Mouse (Mus musculus): ENCODE measurements around the gene Egln1. TPM values are rescaled to one million over a fixed set of nuclear protein-coding genes. Genes with fewer than 3 reads are reported as not detected.

Gene Egln1
- 24.1 and 24.6 TPM in 2 replicates for total RNA-seq (2014; fragmentation: Nextera tagmentation)
- total RNA-seq (2017): 16.3 and 23.5 TPM in 2 replicates

DNA sequence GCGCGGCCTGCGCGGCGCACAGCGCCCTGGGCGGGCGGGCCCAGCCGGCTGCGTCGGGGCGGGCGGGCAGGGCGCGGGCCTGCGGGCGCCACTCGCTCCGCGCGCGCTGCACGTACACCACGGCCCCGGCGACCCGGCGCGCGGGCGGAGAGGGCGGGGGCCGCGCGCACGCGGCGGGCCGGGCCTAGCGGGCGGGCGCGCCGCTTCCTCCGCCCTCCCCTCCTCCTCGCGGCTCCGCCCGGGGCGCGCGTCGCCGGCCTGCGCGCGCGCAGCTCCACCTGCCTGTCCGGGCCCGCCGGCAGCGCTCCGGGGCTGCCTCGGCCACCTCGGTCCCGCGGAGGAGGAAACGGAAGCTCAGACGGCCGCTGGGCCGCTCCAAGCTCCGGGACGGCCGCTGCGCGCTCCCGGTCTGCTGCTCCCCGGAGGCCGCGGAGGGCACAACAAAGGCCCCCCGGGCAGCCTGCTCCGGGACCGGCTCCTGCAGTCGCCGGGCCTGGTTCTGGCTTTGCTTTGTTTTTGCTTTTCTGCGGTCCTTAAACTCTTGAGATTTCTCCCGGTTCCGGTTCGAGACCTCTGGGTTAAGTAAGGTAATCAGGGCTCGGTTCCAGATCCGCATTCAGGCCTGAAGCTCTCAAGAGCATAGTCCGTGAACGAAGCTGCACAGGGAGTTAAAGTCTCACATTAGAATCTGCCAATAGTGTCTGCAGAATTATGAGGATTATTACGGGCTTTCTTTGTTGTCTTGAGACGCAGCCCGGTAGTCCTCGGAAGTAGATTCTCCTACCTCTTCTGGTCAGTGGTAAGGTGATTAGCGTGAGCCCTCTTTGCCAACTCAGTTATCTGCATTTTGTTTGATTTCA lies at the start of gene Egln1:
Egln1 (minus strand) TSS at position 116 of the 860 bp plus-strand sequence.
- ATAC-seq (replicated peaks; ENCODE audit: poor library complexity, severe bottlenecking): peak; percentile 70

- ATAC-seq (replicated peaks; ENCODE audit: poor library complexity, severe bottlenecking): no peak
Measured at GRCm38 (mm10) chr8:124995776-124996175, 46.7 kb upstream of the Egln1 start.

DNA sequence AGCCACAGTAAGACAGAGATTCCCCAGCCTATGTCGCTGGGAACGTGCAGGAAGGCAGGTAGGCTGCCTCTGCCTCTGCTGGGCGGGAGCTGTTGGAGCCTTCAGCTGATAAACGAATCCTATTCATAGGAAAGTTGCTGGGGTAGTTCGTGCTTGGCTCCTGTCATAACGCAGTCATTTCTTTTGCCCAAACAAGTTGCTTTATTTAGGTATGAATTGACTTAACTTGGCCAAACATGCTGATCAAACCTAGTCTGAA lies 42.5 kb upstream of the Egln1 start:
- no peak for ATAC-seq (replicated peaks; ENCODE audit: poor library complexity, severe bottlenecking)

GRCm38 (mm10) chr8:124990923-124991667 lies 42.0 kb upstream of the Egln1 start:
- peak; percentile 40 for ATAC-seq (replicated peaks; ENCODE audit: poor library complexity, severe bottlenecking)

DNA sequence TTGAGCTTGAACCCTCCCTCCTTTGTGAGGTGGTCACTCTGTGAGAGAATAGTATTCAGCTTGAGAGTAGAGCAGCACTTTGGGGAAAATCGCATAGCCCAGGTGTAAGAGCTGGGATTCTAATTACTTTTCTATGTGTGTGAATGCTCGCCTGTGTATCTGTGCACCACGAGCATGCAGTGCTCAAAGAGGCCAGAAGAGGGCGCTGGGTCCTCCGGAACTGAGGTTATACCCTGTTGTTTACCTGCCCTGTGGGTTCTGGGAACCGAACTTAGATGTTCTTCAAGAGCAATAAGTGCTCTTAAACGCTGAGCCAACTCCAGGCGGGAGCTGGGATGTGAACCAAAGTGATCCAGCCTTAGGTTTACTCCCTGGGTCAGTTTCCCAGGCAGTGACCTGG lies 31.7 kb upstream of the Egln1 start:
- ATAC-seq (replicated peaks; ENCODE audit: poor library complexity, severe bottlenecking): no peak

- no peak for ATAC-seq (replicated peaks; ENCODE audit: poor library complexity, severe bottlenecking)
Measured at GRCm38 (mm10) chr8:124980036-124980435, 30.9 kb upstream of the Egln1 start.

GRCm38 (mm10) chr8:124978026-124978425 lies 28.9 kb upstream of the Egln1 start:
- no peak for ATAC-seq (replicated peaks; ENCODE audit: poor library complexity, severe bottlenecking)

GRCm38 (mm10) chr8:124976211-124976610 lies 27.1 kb upstream of the Egln1 start:
- no peak for ATAC-seq (replicated peaks; ENCODE audit: poor library complexity, severe bottlenecking)

GRCm38 (mm10) chr8:124974254-124974653 lies 25.1 kb upstream of the Egln1 start:
- ATAC-seq (replicated peaks; ENCODE audit: poor library complexity, severe bottlenecking): no peak

DNA sequence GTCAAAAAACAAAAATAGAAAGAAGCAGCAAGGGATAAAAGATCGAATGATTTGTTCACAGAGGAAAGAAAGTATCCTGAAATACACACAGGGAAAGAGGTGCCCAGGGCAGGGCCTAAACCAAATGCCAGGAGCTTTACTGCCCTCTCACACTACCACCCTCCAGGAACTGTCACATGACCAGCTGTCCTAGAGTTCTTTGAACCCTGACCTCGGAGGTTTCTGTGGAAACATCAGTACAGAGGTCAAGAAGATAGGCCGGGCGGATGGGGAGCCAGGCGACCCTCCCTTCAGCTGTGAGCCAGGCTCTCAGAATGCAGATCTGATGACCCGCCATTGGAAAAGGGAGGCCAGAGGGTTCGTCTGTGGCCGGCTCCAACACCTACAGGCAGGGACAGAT lies 24.1 kb upstream of the Egln1 start:
- no peak for ATAC-seq (replicated peaks; ENCODE audit: poor library complexity, severe bottlenecking)

DNA sequence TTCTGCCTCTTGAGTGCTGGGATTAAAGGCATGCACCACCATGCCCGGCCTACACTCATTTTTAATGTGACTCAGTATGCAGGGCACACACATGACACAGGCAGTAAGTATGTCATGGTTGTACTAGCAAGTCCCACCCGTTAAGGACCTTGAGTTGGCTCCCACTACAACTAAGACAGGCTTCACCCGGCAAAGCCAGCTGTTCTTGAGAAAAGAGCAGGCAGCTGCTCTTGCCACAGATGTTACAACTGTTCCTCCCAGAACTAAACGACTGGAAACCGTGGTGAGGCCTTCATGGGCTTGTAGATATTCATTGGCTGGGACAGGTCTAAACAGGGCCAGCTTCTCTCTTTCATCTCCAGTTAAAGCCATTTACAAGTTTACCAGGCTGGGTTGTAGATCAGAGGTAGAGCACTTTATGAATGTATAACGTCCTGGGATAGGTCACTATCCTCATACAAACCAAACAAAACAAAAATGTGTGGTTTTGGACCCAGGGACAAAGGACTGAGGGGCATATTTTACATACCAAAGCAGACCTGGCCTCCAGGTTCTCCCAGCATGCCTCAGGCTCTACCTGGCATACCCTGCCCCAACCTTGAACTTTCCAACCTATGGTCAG lies 21.3 kb upstream of the Egln1 start:
- no peak for ATAC-seq (replicated peaks; ENCODE audit: poor library complexity, severe bottlenecking)

DNA sequence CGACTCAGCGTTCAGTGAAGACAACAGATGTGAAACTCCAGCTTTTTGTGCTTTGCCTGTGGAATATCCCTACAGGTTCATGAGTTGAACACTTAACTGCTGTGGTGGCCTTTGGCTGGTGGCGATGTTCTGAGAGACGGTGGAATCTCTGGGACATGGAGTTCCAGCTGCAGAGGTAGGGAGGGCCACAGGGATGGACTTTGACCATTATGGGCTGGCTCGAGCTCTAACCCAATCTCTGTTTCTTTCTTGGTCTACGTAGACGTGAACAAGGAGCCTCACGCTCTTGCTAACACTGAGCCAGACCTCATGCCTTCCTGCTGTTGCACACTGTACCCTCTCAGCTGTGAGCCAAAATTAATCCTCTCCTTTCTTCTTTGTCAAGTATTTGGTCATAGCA lies 15.8 kb upstream of the Egln1 start:
- ATAC-seq (replicated peaks; ENCODE audit: poor library complexity, severe bottlenecking): no peak

- no peak for ATAC-seq (replicated peaks; ENCODE audit: poor library complexity, severe bottlenecking)
Measured at GRCm38 (mm10) chr8:124963246-124963645, 14.1 kb upstream of the Egln1 start.

GRCm38 (mm10) chr8:124960226-124960880 lies 11.2 kb upstream of the Egln1 start:
- ATAC-seq (replicated peaks; ENCODE audit: poor library complexity, severe bottlenecking): no peak

- peak; percentile 77 for ATAC-seq (replicated peaks; ENCODE audit: poor library complexity, severe bottlenecking)
Measured at GRCm38 (mm10) chr8:124959462-124960225, 10.5 kb upstream of the Egln1 start.

DNA sequence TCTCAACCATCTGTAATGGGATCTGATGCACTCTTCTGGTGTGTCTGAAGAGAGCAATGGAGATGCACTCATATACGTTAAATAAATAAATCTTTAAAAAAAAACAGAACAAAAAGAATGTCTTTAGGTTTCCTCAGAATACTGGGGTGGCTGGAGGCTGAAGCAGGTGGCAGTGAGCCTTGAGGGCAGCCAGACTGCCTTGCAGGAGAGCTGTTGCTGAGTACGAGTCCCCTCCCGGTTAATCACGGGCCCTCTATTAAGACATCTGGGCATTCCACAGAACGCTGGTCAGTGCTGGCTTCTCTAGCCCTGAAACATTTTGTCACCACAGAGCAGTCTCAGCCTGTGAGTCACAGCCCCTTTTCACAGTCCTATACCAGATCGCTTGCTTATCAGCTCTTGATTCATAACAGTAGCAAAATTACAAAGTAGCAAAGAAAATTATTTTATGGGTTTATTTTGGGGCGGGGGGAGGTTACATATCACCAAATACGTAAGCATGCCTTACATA lies 5.5 kb upstream of the Egln1 start:
- ATAC-seq (replicated peaks; ENCODE audit: poor library complexity, severe bottlenecking): no peak

DNA sequence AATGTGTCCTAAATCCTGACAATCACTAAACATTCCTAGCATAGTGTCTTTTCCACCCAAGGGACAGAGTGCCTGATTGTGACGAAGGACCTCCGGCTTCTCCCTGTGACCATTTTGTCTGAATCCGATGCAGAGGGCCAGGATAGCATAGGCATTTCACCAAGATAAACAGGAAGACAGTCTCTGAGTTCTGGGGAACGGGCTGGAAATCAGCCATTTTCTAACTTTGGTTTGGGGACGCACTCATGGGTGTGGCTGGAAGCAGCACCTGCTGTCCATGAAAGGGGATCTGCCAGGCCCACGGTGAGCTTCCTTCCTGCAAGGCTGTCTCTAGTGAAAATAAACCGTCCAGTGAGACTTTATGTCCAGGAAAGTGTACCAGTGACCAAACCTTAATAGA lies 4.1 kb upstream of the Egln1 start:
- no peak for ATAC-seq (replicated peaks; ENCODE audit: poor library complexity, severe bottlenecking)

DNA sequence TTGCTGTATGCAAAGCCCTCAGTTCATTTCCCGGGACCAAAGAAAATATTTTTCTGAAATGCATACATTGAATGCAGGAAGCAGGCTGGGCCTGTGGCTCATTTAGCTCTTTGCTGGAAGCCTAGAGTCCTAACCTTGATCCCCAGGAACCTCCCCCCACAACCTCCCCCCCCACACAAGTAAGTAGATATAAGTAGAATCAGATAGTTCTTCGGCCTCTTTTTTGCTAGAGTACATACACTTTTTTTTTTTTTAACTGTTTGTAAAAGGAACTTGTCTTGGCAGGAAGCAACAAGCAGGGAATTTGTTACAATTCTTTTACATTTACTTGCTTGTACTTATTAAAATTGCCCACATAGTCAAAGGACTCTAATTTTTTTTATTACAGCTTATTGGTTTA lies 1.7 kb upstream of the Egln1 start:
- no peak for ATAC-seq (replicated peaks; ENCODE audit: poor library complexity, severe bottlenecking)

DNA sequence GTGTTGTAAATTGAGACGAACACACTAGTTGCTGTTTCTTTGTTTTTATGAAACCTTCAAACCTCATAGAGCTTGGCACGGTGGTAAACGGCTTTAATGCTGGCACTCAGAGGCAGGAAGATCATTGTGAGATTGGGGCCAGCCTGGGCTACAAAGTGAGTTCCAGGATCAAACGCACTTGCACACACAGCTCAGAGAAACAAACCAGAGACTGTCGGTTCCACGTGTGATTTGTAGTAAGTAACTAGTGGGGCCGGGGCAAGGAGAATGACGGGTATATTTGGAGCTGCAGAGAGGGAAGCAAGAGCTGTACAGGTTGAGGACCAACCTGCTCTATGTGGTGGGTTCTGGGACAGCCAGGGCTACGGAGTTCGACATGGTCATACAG lies 939 bp upstream of the Egln1 start:
- no peak for ATAC-seq (replicated peaks; ENCODE audit: poor library complexity, severe bottlenecking)

DNA sequence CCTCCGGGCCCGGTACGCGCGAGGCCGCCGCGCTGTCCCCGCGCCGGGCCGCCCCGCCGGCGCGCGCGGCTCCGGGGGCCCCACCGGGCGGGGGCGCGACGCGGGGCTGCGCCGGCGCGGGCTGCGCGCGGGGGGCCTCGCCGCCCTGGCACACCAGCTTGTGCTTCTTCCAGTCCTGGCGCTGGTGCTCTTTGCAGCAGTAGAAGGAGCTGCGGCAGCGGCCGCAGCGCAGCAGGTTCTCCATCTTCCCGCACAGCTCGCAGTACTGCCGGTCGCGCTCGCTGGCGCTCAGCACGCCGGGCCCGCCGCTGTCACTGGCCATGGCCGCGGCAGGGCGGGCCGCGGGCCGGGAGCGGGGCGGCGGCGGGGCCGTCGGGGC lies 402 bp downstream of the Egln1 start:
- ATAC-seq (replicated peaks; ENCODE audit: poor library complexity, severe bottlenecking): no peak

All from granulocyte monocyte progenitor cell, adult 5-6 weeks (primary cell).